Mouse (Mus musculus) forebrain, embryonic 10.5 days (tissue): ENCODE results near the gene Kcnh7. TPM values are rescaled to one million over a fixed set of nuclear protein-coding genes. Genes with fewer than 3 reads are reported as not detected.

Experiments
- DNase-seq: peaks from one replicate; pipeline ENCODE4 v3.0.0-alpha.2; 2017; ENCODE audit warnings: low spot score; ENCODE audit errors: extremely low spot score
- H3K27ac ChIP-seq: fragments of 300-500 bp; sonication (generic); 2 replicates; pipeline ENCODE4 v1.5.1; 2016; ENCODE audit warnings: mild to moderate bottlenecking
- H3K27me3 ChIP-seq: fragments of 300-500 bp; sonication (generic); 2 replicates; pipeline ENCODE4 v1.6.1; 2016; ENCODE audit warnings: mild to moderate bottlenecking; ENCODE audit not compliant: poor library complexity, severe bottlenecking
- H3K36me3 ChIP-seq: fragments of 300-500 bp; sonication (generic); replicated peaks from 2 replicates; pipeline ENCODE4 v1.6.1; 2016; ENCODE audit warnings: mild to moderate bottlenecking, moderate library complexity
- H3K4me1 ChIP-seq: fragments of 300-500 bp; sonication (generic); 2 replicates; pipeline ENCODE4 v1.6.1; 2016
- H3K4me3 ChIP-seq: fragments of 300-500 bp; sonication (generic); 2 replicates; pipeline ENCODE4 v1.5.1; 2016; ENCODE audit warnings: mild to moderate bottlenecking, moderate library complexity
- H3K9me3 ChIP-seq: fragments of 300-500 bp; sonication (generic); 2 replicates; pipeline ENCODE4 v1.6.1; 2016; ENCODE audit warnings: mild to moderate bottlenecking, moderate library complexity
- WGBS: fragments of 180-500 bp; shearing (Covaris S2); methylation state at CpG from one replicate; pipeline ENCODE4 v1.1.7; 2016; 5-methylcytosine and 5-hydroxymethylcytosine counted together
- polyA plus RNA-seq: library from polyadenylated mRNA; unstranded; fragments of >200 nt; fragmentation: Nextera tagmentation; extraction: Ambion mirVana; gene quantifications from 2 replicates; pipeline ENCODE4 v1.2.1, GENCODE M21; 2016

The Kcnh7 gene
- polyA plus RNA-seq, 1 experiment from 2014 or later, result 0.41 TPM

DNA sequence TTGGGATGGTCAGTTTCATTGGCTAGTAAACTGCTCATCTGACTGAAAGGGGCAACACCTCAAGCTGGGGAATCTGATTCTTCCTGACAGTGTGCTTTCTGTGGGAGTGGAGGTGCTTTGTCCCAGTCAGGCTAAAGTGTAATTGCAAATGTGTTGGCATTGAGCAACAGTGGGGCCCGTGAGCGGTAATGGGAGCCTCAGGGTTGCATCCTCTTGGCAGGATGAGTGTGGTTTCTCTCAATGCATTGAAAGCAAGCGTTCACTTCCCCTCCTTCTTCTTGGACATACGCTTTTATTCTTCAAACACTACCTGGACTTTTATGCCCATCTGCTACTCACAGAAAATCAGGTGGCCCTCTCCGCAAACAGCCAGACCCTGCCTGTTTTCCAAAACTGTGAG is 511.3 kb downstream of the Kcnh7 start:
- Histone ChIP-seq H3K36me3 (no peaks in the 10 kb centered on the region), H3K9me3 (no peaks in the 10 kb centered on the region), H3K27ac (no peak overlapping the region), H3K4me1 (no peaks in the 10 kb centered on the region), H3K27me3 (no peaks in the 10 kb centered on the region), H3K4me3 (no peak overlapping the region)
- DNase-seq, result no peak
- 92% methylated on average over 5 of the region's 5 CpGs for WGBS

DNA sequence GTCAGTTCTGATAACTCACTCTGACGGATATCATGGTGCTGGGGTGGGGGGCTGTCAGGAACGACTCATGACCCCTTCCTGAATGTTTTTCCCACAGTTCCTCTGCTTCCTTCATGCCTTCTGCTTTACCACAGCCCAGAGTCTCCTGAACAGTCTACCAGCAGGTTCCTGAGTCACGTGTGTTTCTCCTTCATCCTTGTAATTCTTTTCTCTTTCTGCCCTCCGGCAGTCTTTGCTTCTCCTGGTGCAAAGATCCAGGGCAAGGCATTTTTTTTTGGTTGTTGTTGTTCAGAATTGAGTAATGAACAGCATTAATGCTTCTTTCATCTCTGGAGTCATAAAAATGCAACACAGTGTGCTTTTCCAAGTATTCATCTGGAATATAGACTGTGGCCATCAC is 513.3 kb downstream of the Kcnh7 start:
- H3K4me3 ChIP-seq, result no peak overlapping the region
- no peak for DNase-seq
- 81% methylated on average over 4 of the region's 4 CpGs for WGBS
- no peaks in the 10 kb centered on the region for H3K27me3 ChIP-seq
- no peak overlapping the region for H3K27ac ChIP-seq
- H3K9me3 ChIP-seq, result no peaks in the 10 kb centered on the region
- H3K4me1 ChIP-seq, result no peaks in the 10 kb centered on the region
- H3K36me3 ChIP-seq, result no peaks in the 10 kb centered on the region

DNA sequence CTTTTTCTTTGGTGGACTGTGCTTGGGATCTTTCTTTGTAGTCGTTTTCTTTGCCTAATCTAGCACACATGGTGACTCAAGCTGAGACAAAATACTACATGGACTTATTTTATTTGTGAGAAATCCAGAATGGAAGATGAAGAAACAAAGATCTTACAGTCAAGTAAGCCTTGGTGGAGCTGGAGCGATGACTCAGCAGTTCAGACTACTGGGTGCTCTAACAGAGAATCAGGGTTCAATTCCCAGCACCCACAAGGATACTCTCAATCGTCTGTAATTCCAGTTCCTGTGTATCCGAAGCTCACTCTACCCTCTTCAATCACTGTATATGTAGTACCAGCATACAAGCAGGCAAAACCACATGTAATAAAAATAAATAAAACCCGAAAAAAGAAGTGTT is 513.8 kb downstream of the Kcnh7 start:
- no peaks in the 10 kb centered on the region for H3K9me3 ChIP-seq
- 90% methylated on average over 5 of the region's 5 CpGs for WGBS
- no peak for DNase-seq
- no peak overlapping the region for H3K4me3 ChIP-seq
- no peak overlapping the region for H3K27ac ChIP-seq
- H3K27me3 ChIP-seq, result peaks cover 3% of the 10 kb centered on the region
- H3K36me3 ChIP-seq, result no peaks in the 10 kb centered on the region
- H3K4me1 ChIP-seq, result no peaks in the 10 kb centered on the region

- H3K4me3 ChIP-seq, result no peak overlapping the region
- WGBS, result 89% methylated on average over 3 of the region's 3 CpGs
- peaks cover 8% of the 10 kb centered on the region for H3K27me3 ChIP-seq
- H3K9me3 ChIP-seq, result no peaks in the 10 kb centered on the region
- no peak for DNase-seq
- H3K36me3 ChIP-seq, result no peaks in the 10 kb centered on the region
- no peak overlapping the region for H3K27ac ChIP-seq
- H3K4me1 ChIP-seq, result no peaks in the 10 kb centered on the region
Measured at GRCm38 (mm10) chr2:62669848-62670247, 514.2 kb downstream of the Kcnh7 start.

- Histone ChIP-seq H3K27me3 (peaks cover 15% of the 10 kb centered on the region), H3K4me1 (peaks cover 9% of the 10 kb centered on the region; the same call in 1 of the 2 replicates), H3K36me3 (no peaks in the 10 kb centered on the region), H3K9me3 (no peaks in the 10 kb centered on the region), H3K27ac (no peak overlapping the region), H3K4me3 (no peak overlapping the region)
- DNase-seq, result no peak
- 75% methylated on average over 1 of the region's 1 CpGs for WGBS
Measured at GRCm38 (mm10) chr2:62665536-62665935, 518.6 kb downstream of the Kcnh7 start.

DNA sequence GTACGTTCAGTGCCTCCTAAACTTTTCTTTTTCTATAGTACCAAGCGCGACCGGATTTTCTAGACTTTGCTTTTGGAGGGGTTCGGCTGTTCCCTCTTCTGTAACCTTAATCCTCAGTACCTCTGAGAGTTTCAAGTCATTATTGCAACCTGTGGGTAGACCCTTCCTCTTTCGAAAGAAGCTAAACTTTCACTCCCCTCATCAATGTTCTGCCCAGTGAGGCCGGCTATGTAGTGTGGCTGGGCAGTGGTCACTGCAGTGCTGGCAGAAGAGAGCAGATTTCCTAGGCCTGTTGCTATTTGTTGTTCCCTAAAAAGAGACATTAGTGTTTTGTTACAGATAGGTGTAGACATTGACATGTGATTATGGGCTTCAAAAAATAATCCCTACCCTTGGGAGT is 519.2 kb downstream of the Kcnh7 start:
- H3K4me3 ChIP-seq, result peak overlapping the region; percentile 70
- H3K36me3 ChIP-seq, result no peaks in the 10 kb centered on the region
- peaks cover 15% of the 10 kb centered on the region for H3K27me3 ChIP-seq
- H3K27ac ChIP-seq, result no peak overlapping the region
- H3K9me3 ChIP-seq, result no peaks in the 10 kb centered on the region
- 68% methylated on average over 7 of the region's 7 CpGs for WGBS
- no peak for DNase-seq
- H3K4me1 ChIP-seq, result peaks cover 9% of the 10 kb centered on the region; the same call in 1 of the 2 replicates

DNA sequence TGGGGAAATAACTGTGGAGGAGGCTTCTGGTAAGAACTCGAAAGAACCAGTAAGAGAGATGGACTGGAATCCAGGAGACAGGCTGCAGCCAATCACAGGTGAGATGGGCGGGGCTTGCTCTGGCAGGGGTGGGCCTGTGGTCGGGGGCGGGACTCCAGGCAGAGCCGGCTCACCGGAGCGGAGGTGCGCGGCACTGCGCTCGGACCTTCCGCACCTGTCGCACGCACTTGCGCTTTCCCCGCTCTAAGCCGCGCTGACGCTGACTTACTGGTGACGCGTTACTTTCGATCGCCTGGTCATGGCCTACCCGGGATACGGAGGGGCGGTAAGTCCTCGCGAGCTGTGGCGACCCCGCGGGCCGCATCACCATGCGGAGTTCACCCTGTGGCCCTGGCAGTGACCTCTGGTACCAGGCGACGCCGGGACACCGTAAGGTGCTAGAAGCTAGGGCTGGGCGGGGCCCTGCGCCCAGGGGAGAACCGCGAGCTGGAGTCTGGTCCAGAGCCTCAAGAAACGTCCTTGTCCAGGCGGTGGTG is 519.9 kb downstream of the Kcnh7 start, which contains the start of gene Gca:
TSS of gene Gca (plus strand) at position 151 of the 536 bp plus-strand sequence.
- WGBS, result 1% methylated on average over 43 of the region's 43 CpGs
- peak; percentile 86 for DNase-seq
- no peaks in the 10 kb centered on the region for H3K36me3 ChIP-seq
- H3K27me3 ChIP-seq, result peaks cover 15% of the 10 kb centered on the region
- H3K27ac ChIP-seq, result peak within 1 kb of the TSS; percentile 76
- H3K9me3 ChIP-seq, result no peaks in the 10 kb centered on the region
- H3K4me3 ChIP-seq, result peak within 1 kb of the TSS; percentile 70
- H3K4me1 ChIP-seq, result peaks cover 9% of the 10 kb centered on the region; the same call in 1 of the 2 replicates

DNA sequence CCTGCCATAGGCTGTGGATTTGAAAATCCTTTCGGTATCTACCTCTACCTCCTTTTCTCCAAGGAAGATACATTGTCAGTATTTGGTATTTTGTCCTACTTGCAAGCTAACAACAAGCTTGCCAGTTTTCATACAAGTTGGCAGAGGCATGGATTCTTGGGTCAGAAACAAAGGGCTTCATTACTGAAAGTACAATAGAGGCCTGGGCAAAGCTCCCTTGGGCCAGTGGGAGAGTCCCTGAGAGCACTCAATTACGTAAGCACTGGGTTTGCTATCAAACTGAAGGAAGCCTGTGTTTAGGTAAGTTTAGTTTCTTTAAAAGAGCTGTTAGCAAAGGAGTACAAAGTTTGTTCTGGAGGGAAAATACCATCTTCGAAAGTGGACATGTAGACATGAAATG is 521.5 kb downstream of the Kcnh7 start:
- Histone ChIP-seq H3K36me3 (no peaks in the 10 kb centered on the region), H3K4me1 (peaks cover 9% of the 10 kb centered on the region; the same call in 1 of the 2 replicates), H3K27ac (no peak overlapping the region), H3K4me3 (no peak overlapping the region), H3K27me3 (peaks cover 15% of the 10 kb centered on the region), H3K9me3 (no peaks in the 10 kb centered on the region)
- 87% methylated on average over 3 of the region's 3 CpGs for WGBS
- no peak for DNase-seq

- 58% methylated on average over 6 of the region's 6 CpGs for WGBS
- no peaks in the 10 kb centered on the region for H3K36me3 ChIP-seq
- peaks cover 9% of the 10 kb centered on the region; the same call in 1 of the 2 replicates for H3K4me1 ChIP-seq
- H3K27me3 ChIP-seq, result peaks cover 20% of the 10 kb centered on the region
- H3K9me3 ChIP-seq, result no peaks in the 10 kb centered on the region
- no peak overlapping the region for H3K27ac ChIP-seq
- H3K4me3 ChIP-seq, result no peak overlapping the region
- no peak for DNase-seq
Measured at GRCm38 (mm10) chr2:62660565-62660964, 523.5 kb downstream of the Kcnh7 start.

GRCm38 (mm10) chr2:62656072-62656471 is 528.0 kb downstream of the Kcnh7 start:
- WGBS, result 65% methylated on average over 1 of the region's 1 CpGs
- no peaks in the 10 kb centered on the region for H3K9me3 ChIP-seq
- DNase-seq, result no peak

DNA sequence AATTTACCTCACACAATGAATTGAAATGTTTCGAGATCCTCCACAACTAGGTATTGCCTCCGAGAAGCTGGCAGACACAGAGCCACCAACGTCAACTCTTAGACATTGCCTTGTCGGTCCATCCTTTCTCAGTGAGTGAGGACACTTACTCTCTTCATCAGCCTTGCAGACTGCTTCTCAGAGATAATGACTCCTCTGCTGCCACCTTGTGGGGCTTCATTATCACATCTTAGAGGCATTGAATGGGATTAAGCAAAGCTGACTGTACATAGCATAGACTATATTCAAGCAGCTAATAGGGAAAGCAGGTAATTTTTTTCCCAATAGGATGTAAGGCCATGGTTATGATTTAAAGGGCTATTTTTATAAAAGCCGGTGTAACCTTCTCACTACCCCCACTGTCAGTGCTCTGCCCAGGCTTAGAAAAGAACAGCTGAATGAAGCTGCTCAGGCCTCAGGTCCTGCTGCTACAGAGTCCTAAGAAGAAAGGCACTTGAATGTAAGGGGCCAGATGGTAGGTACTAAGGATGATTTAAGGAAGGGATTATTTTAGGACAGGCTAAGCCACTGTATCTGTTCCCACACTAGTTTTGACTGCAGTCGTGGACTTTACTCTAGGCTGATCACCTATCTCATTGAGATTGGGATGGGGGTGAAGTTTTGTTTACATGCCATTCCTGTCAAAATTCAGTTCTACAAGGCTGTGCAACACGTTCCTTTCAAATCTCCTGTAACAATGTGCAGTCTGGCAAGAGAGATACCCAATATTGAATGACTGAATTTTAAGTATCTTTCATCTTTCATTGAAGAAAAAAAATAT is 529.4 kb downstream of the Kcnh7 start:
- H3K4me3 ChIP-seq, result no peak overlapping the region
- no peaks in the 10 kb centered on the region for H3K9me3 ChIP-seq
- WGBS, result 54% methylated on average over 7 of the region's 7 CpGs
- DNase-seq, result no peak
- H3K4me1 ChIP-seq, result no peaks in the 10 kb centered on the region
- no peaks in the 10 kb centered on the region for H3K36me3 ChIP-seq
- 0 out of 2 replicates have a peak, but pooled peaks cover 6% of the 10 kb centered on the region for H3K27me3 ChIP-seq
- H3K27ac ChIP-seq, result no peak overlapping the region

More at GRCm38 (mm10) chr2:62656072-62656471, 528.0 kb downstream of the Kcnh7 start:
- 0 out of 2 replicates have a peak, but pooled peaks cover 6% of the 10 kb centered on the region for H3K27me3 ChIP-seq
- H3K4me3 ChIP-seq, result no peak overlapping the region
- no peak overlapping the region for H3K27ac ChIP-seq
- H3K4me1 ChIP-seq, result no peaks in the 10 kb centered on the region
- no peaks in the 10 kb centered on the region for H3K36me3 ChIP-seq

GRCm38 (mm10) chr2:62652466-62652865 is 531.6 kb downstream of the Kcnh7 start:
- Histone ChIP-seq H3K36me3 (no peaks in the 10 kb centered on the region), H3K4me1 (no peaks in the 10 kb centered on the region; the same call in 1 of the 2 replicates), H3K27me3 (0 out of 2 replicates have a peak, but pooled peaks cover 6% of the 10 kb centered on the region), H3K27ac (no peak overlapping the region), H3K4me3 (no peak overlapping the region), H3K9me3 (no peaks in the 10 kb centered on the region)
- 90% methylated on average over 4 of the region's 4 CpGs for WGBS
- DNase-seq, result no peak

DNA sequence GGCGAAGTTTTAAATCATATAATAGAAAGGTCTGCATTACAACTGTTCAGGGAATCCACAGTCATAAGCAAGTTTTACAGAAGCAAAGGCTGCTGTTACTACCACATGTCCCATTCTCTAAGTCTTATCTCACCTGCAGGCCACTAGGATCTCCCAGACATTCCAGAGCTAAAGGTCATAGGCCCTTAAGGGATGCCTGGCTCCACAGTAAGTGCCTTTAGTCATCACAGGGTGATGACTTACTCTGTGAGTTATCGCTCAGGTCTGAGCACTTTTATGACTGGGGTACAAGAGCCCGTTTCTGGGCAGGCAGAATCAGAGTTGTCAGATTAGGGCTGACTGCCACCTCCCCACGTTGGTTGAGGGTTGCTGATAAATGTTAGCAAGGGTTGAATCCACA is 532.2 kb downstream of the Kcnh7 start:
- Histone ChIP-seq H3K4me3 (no peak overlapping the region), H3K27ac (no peak overlapping the region), H3K4me1 (peaks cover 6% of the 10 kb centered on the region), H3K9me3 (no peaks in the 10 kb centered on the region), H3K27me3 (0 out of 2 replicates have a peak, but pooled peaks cover 6% of the 10 kb centered on the region), H3K36me3 (no peaks in the 10 kb centered on the region)
- DNase-seq, result no peak
- 89% methylated on average over 4 of the region's 4 CpGs for WGBS
